Mouse (Mus musculus) granulocyte monocyte progenitor cell, adult 5-6 weeks (primary cell): ENCODE data around the gene Entpd8. TPM values are rescaled to one million over a fixed set of nuclear protein-coding genes. Genes with fewer than 3 reads are reported as not detected.

Experiments used
- ATAC-seq: replicated peaks from 2 replicates; pipeline ENCODE4 v1.8.0; 2016; ENCODE audit warnings: mild to moderate bottlenecking, moderate TSS enrichment, inconsistent platforms; ENCODE audit not compliant: poor library complexity, severe bottlenecking
- total RNA-seq, 2 experiments: library from RNA; stranded (forward) in 1 of 2; stranded (reverse) in 1 of 2; fragments of 200-712, 200-1000 nt in 1 of 2; fragments of >200 nt in 1 of 2; fragmentation: Nextera tagmentation in 1 of 2; gene quantifications; 2 replicates each; pipeline ENCODE4 v1.2.3; 2014 to 2017

The Entpd8 gene
- not detected in 2 replicates for total RNA-seq (2014; fragmentation: Nextera tagmentation)
- total RNA-seq (2017), result not detected in 2 replicates

DNA sequence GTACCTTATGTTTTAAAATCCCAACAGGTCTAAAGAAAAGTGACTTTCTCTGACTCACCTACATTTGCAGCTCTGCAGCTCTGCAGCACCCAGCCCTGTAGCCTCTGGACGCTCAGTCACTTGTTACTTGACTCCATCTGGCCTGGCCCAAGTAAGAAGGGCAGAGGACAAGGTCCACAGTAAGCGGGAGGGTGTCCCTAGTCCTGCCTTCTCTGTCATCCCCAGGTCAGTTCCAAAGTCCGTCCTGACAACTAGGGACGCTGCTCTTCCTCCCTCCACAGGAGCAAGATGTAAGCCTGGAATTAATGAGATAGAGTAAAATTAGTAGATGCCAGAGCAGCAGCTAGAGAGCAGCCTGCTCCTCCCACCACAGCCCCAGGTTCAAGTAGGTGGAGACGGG, at the start of gene Entpd8:
Entpd8 (plus strand) TSS at position 229 of the 400 bp plus-strand sequence.
- ATAC-seq, result no peak

DNA sequence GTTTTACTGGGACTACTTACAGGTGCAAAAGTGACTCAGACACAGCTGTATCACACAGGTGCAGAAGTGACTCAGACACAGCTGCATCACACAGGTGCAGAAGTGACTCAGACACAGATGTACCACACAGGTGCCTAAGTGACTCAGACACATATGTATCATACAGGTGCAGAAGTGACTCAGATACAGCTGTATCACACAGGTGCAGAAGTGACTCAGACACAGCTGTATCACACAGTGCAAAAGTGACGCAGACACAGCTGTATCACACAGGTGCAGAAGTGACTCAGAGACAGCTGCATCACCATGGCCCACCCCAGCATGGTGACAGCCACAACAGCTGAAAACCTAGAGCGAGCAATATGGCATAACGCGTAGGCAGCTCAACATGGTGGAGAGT, 45.1 kb upstream of the Entpd8 start:
- ATAC-seq, result no peak

DNA sequence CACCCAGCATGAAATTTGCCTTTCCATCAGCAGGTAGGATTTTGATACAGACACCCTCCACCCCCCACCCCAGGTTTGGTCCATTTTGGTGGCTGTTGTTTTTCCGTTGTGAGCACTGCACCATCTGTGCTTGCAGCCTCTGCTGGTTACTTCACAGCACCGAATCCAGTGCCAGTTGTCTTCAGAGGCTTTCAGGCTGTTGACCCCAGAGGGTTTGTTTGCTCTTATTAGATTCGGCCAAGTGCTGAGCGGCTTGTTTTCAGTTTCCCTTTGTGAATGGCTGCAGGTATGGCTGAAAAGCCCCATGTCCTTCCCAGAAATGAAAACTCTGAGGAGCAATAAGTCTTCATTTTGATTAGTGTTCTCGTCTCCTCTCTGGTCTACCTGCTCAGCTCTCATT, 40.0 kb upstream of the Entpd8 start:
- ATAC-seq, result no peak

DNA sequence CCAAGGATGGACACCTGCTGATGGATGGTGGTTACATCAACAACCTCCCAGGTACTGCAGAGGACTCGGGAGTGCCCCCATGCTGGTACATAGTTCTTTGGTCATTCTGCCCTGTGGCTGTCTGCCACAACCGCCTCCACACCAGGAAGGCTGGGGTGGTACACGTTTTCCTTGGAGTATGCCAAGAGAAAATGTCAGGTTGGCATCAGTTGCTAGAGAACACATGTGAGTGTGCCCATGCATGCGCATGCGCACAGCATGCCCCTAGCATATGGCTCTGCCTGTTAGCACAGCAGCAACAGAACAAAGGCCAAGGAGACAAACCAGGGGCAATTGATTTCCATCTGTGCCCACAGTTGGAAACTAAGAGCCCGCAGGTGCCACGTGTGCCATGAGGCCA, 29.2 kb upstream of the Entpd8 start:
- no peak for ATAC-seq

DNA sequence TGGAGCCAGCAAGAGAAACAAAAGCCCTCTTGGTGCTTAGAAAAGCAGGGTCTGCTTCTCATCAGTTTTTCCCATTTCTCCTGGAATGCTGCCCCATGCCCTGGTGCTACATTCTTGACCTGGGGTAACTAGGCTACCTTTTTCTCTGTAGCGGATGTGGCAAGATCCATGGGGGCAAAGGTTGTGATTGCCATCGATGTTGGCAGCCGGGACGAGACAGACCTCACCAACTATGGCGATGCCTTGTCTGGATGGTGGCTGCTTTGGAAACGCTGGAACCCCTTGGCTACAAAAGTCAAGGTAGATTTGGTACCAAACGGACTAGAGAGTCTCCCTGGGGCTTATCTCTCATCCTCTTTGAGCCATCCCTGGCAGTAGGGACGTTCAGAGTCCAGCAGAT, 28.7 kb upstream of the Entpd8 start:
- no peak for ATAC-seq

DNA sequence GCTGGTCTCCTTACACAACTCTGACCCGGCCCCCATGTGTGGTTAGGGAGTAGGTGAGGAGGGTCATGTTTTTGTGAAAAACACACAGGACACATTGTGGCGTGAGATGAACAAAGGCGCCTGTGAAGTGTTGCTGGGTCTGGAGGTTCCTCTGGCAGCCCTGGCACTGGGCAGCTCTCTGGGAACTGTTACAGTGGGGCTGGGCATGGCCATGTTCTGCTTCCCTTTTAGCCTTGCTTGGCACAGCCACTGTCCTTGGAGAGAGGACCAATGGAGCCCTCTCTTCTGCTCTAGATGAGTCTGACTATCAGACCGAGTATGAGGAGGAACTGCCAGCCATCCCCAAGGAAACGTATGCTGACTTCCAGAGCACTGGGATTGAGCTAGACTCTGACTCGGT, 27.0 kb upstream of the Entpd8 start:
- ATAC-seq, result no peak

DNA sequence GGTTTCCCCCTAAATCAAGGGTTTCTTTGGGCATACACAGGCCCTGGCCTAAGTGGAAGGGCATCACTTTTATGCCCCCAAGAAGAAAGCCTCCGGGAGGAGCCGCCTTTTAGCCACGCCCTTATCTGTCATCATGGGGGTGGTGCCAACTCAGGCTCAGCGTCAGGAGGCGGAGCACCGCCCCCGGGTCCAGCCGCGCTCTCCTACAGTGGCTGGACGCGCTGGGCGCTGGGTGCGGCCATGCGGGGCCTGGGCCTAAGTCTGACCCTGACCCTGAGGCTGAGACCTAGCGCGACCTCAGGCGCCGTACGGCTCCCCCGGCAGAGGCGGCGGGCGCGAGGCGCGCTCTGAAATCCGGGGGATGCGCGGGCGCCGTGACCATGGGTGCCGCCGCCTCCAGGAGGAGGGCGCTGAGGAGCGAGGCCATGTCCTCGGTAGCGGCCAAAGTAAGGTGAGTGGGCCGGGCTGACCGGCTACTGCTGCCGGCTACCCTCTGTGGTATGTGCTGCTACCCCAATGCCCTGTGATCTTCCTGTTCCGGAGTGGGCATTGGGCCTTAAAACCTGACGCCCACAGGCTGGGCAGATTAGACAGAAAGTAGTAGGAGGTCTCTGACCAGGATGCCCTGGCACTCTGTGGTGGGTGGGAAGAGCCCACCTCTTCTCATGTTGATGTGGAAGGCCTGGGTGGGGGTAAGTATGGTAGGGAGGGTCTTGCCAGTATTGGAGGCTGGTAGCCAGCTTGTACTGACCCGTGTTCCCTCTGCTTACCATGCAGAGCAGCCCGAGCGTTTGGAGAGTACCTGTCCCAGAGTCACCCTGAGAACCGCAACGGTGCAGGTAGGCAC, 25.7 kb upstream of the Entpd8 start, which contains the start of gene Nsmf:
Nsmf (plus strand) TSS at position 135 of the 847 bp plus-strand sequence.
- peak; percentile 92 for ATAC-seq

DNA sequence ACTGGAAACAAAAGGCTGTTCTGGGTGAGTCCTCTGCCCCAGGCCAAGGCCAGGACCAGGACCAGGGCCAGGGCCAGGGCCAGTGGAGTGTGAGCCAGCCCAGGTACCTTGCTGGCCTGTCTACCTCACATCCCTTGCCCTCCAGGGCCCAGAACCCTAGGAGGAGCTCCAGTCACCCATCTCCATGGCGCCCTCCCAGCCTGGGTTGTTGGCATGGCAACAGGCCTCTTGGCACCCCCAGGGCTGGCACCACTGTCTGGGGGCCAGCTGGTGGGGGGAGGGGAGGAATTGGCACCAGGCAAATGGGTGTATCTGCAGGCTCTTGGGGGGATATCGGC, 25.1 kb upstream of the Entpd8 start:
- peak; percentile 4; the same call in 1 of the 2 replicates for ATAC-seq

DNA sequence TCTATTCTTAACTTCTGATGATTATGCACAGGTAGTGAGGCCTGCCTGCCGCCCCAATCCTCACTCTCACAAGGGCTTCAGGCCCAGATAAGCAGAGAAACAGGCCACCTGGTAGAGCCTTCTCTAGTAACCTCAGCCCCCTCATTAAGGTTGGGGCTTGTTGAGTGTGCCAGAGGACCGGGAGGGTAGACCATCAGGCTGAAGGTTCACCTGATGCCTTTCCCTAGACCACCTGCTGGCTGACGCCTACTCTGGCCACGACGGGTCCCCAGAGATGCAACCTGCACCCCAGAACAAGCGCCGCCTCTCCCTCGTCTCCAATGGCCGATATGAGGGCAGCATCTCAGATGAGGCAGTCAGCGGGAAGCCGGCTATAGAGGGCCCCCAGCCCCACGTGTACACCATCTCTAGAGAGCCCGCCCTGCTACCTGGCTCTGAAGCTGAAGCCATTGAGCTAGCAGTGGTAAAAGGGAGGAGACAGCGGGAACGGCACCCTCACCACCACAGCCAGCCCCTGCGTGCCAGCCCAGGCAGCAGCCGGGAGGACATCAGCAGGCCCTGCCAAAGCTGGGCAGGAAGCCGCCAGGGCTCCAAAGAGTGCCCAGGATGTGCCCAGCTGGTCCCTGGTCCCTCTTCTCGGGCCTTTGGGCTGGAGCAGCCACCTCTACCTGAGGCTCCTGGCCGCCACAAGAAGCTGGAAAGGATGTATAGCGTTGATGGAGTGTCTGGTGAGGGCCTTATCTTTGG, 24.5 kb upstream of the Entpd8 start:
- ATAC-seq, result no peak

DNA sequence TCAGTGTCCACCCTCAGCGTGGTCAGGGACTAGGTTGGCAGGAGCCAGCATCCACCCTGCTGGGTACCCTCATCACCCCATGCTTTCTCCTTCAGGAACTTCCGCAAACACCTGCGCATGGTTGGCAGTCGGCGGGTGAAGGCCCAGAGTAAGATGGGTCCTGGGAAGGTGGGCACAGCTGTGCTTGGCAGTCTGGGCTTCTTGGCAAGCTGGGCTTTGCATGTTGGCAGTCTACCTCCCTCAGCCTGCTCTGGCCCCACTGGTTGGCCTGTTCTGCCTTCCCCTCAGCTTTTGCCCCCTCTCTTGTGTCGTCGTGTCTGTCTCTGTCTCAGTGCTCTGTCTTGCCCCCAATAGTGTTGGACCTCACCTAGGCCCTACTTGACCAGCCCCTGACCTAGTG, 21.2 kb upstream of the Entpd8 start:
- ATAC-seq, result no peak

DNA sequence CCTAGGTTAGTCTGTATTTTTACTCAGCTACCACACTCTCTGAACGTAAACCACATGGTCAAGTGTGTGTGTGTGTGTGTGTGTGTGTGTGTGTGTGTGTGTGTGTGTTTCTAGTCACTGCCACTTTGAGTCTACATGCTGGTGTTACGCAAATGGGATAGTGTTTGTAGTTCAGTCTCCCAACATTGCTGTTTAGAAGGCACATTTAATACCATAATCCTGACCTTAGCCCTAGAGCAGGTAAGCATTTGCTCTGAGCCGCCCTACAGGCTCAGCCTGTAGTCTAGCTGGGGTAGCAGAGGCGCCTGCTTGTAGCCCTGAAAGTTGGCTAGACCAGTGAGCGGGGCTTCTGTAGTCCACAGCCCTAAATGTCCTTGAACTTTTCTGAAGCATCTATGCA, 16.6 kb upstream of the Entpd8 start:
- ATAC-seq, result no peak

DNA sequence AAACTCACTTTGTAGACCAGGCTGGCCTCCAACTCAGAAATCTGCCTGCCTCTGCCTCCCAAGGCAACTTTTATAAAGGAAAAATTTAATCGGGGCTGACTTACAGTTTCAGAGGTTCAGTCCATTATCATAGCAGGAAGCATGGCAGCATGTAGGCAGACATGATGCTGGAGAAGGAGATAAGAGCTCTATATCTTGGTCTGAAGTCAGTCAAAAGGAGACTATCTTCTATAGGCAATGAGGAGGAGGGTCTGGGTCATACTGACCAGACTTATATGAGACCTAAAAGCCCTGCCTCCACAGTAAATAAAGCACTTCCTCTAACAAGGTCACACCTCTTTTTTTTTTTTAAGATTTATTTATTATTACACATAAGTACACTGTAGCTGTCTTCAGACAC, 15.8 kb upstream of the Entpd8 start:
- no peak for ATAC-seq

DNA sequence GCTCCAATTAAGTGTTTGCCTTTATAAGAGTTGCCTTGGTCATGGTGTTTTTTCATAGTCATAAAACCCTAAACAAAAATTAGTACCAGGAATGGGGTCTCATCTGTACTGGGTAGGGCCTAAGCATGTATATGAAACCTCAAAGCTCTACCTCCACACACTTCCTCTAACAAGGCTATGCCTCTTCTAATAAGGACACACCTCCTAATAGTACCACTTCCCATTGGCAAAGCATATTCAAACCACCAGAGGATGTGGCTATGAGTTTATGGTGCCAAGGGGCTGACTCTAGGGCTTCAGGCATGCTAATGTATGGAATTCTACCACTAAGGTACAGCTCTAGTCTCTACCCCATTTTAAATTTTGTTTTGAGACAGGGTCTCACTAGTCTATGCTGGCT, 14.6 kb upstream of the Entpd8 start:
- ATAC-seq, result peak; percentile 75; the same call in 1 of the 2 replicates

DNA sequence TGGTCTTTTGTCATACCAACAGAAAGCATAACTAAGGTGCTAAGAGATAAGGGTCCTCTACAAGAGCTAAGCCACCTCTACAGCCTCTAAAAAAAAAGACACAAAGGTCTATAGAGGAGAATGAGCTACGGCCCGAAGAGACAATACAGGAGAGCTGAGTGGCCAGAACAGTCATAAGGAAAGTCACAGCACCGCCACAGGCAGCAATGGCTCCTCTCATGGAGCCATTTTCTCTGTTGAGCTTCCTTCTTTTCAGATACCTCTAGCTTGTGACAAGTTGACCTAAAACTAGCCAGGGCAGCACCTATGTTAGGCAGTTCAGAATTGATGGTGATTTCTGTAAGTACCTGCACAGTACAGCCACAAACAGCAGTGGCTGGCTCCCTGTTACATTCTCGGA, 13.6 kb upstream of the Entpd8 start:
- ATAC-seq, result no peak

DNA sequence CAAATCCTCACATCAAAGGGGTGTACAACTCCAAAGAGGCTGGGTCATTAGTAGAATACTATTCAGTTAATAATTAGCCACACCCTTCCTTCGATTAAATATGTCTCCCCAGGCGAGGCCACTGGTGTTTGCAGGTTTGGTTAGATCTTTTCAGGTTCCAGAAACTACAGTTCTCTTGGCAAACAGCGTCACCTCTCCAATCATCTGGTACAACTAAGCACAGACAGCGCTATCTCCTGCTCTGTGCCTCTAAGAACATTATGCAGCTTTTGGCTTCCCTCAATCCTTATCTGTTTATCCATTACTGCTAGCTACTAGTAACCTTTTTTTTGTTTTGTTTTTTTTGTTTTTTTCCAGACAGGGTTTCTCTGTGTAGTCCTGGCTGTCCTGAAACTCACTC, 10.6 kb upstream of the Entpd8 start:
- ATAC-seq, result no peak

DNA sequence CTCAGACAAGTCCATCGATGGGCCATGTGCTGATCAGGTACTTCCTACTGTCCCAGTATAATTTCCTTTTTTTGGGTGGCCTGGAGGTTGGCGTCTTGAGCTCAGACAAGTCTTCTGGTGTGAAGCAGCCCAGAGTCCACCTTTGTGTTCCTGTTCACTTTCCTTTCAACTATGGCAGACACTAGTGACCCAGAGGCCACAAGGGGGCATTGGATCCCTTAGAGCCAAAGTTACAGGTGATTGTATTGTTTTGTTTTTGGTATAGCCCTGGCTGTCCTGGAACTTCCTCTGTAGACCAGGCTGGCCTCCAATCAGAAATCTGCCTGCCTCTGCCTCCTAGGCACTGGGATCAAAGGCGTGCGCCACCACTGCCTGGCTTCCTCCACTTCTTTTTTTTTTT, 7.7 kb upstream of the Entpd8 start:
- ATAC-seq, result no peak

DNA sequence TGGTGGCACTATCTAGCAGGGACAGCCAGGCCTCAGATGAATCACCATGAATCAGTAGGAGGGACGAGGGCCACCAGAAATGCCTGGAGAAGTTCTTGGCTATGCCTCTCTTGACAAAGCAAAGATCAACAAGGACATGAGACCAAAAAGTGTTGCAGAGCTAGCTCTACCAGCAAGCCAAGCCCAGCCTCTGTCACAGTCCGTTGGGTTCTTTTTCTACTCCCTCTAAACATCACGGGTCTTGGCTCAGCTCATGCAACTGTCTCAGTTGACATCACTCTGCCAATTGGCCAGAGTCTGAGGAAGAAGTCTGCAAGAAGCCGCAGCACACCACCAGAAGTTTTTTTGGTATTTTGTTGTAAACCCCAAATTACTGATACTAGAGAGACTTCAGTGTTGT, 4.6 kb upstream of the Entpd8 start:
- no peak for ATAC-seq

DNA sequence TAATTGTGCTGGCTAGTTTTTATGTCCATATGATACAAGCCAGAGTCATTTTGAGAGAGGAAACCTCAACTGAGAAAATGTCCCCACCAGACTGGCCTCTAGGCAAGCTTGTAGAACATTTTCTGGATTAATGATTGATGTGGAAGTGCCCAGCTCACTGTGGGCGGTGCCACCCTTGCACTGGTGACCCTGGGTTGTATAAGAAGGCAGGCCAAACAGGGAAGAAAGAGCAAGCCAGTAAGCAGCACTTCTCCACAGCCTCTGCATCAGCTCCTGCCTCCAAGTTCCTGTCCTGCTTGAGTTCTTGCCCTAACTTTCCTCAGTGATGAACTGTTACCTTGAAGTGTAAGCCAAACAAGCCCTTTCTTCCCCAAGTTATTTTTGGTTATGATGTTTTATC, 1.1 kb upstream of the Entpd8 start:
- ATAC-seq, result no peak

DNA sequence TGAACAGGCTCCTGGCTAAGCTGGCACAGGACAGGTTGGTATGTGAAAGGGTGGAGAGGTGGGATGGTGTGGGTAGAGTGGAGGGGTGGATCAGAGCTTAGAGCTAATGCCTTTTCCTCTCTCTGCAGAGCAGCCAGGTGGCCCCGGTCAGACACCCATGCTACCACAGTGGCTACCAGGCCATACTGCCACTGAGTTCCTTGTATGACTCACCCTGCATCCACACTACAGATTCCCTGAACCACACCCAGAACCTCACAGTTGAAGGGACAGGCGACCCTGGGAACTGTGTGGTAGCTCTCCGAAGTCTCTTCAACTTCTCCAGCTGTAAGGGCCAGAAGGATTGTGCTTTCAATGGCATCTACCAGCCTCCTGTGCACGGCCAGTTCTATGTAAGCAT, 3.6 kb downstream of the Entpd8 start:
- ATAC-seq, result no peak

DNA sequence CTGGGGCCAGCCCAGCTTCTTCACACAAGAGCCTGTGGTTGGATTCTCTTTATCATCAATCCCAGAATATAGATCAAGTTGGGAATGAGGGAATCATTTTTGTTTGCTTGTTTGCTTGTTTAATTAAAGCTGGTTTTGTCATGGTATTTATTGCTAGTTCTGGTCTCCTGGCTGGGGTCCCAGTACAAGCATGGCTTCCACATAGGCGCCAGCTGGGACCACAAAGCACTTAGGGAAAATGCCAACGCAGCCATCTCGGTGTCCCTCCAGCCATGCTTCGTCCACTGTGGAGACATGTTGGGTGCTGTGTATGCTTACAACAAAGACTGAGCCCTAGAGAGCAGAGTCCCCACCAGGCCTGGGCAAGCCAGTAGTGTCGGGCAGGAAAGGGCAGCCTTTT, 5.5 kb downstream of the Entpd8 start:
- ATAC-seq, result no peak

DNA sequence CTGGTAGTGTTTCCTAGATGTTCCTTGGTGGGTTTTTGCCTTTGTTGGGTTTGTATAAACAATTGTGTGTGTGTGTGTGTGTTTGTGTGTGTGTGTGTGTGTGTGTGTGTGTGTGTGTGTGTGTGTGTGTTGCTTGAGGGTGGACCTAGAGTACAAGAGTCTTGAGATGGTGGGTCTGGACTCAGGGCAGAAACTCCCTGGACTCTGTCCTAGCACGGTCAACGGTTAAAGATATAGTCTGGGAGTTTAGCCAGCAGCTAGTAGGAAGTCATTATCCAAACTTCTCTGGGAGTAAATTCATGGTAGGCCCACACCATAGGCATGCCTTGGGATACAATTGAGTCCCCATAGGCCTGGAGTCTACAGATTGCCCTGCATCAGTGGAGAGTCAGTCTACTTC, 7.7 kb downstream of the Entpd8 start:
- ATAC-seq, result no peak

DNA sequence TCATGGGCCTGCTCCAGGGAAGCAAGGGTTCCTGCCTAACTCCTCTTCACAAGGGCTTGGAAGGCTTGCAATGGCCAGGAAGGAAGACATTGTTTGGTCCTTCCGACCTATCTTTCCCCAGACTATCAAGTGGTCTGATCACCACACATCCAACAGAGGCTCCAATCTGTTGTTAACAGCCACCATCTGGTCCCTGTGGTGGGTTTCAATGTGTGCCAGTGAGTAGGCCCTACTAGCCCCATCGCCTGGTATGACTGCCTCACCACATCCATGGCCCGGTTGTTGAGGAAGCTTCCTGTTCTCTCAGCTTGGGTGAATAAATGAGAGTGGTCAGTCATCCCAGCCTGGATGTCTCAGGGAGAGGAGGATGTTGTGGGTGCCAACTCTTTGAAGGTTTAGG, 8.5 kb downstream of the Entpd8 start:
- no peak for ATAC-seq
